Mouse (Mus musculus) gastrocnemius, adult 18-20 months (tissue): Measurements from ENCODE around the gene Idh3b. TPM values are rescaled to one million over a fixed set of nuclear protein-coding genes. Genes with fewer than 3 reads are reported as not detected.
A peak's percentile ranks its signal among the peaks of the same experiment; 100 is the strongest.

Experiments
- DNase-seq: peaks from one replicate; pipeline ENCODE4 v3.0.0; 2021; ENCODE audit warnings: low spot score
- total RNA-seq, 2 experiments: library from RNA; stranded (reverse); gene quantifications; 2 replicates each; pipeline ENCODE4 v1.2.3; 2021

Gene Idh3b
- total RNA-seq, 2 experiments from 2014 or later = 450 to 457 TPM

DNA sequence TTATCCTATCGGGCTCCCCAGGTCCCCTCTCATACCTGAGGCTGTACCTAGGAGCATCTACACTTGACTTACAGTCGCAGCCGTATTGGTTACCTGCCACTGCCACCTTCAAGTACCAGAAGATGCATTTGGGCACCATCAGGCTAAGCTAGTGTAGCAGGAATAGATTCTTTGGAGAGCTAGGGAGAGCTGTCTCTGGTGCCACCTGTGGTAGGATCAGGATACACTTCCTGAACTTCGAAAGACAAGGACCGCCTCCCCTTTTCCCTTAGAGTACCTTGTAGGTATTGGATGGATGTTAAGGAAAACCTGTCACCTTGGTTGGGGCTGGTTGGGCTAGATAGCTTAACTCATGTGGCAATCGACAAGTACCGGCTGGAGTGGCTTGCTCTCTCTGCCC, 16.3 kb downstream of the Idh3b start:
- DNase-seq = no peak

DNA sequence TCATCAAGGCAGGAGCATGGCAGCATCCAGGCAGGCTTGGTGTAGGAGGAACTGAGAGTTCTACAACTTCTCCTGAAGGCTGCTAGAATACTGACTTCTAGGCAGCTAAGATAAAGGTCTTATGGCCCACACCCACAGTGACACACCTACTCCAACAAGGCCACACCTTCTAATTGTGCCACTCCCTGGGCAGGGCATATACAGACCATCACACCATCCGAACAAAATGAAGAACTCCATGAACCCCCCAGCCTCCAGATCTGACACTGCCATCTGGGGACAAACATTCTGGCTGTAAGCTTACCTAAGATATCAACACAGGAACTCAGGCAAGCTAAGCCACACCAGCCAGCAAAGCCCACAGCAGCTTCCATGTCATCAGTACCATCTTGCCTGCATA, 18.8 kb downstream of the Idh3b start:
- no peak for DNase-seq

DNA sequence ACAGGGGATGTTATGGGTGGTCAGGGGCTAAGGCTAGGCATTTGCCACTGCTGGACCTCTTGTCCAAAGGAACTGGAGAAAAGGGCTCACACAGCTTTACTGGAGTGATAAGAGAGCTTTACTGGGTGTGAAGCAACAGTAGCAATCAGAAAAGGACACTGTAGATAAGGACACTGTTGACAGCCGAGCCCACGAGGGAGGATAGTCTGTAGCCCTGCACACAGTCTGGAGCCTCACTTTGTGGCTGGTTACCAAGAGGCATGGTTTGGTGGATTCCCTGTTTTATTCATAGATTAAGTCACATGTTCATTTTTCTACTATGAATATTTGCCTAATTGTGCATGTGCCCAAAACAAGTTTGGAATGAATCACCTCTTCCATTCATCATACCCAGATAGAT, 21.9 kb downstream of the Idh3b start:
- DNase-seq = no peak

DNA sequence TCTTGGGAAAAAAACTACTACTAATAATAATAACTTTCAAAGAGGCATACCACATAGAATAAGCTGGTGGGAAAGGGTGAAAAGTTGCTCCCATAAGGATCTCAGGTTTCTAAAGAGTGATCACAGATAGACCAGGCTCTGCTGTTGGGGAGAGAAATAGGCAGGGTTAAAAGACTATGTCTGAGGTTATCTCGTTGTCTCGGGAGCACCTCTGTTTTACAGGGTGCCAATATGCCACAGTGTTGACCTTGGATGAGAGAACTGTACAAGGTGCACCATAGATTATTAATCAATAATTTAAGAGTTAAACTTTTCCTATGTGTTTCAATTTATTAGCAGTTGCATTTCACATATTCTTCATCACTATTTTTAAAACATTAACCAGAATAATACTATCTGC, 22.4 kb downstream of the Idh3b start:
- DNase-seq = no peak

DNA sequence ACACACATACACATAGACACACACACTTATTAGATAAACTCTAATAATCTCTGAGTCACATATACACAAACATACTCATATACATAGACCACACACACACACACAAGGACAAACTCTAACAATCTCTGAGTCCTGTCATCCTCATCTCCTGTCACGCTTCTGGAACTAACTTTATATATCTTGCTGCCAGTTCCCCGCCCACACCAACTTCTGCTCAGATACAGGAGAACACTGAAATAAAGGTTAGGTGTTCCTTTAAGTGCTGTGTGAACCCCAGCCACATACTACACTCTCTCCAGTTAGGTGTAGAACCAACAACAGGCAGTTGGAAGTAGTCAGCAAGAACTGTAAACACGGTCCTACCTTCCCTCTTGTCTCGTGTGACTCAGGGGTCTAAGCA, 23.5 kb downstream of the Idh3b start:
- no peak for DNase-seq

DNA sequence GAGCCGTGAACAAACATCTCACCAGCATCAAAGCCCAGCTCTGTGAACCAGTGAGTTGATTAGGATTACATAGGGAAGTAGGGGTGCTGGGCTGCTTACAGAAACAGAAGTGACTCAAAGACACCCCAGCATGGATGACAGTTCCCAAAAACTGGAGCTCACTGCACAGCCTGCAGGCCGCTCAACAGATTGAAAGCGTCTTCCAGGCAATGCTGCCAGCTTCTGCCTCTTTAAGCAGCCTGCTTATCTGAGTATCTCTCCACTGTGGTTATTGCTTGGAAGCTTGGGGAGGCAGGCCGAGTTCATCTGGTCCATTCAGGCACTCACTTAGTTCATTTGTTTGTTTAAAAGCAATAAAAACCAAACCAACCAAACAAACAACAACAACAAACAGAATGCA, 27.6 kb downstream of the Idh3b start:
- DNase-seq = no peak

DNA sequence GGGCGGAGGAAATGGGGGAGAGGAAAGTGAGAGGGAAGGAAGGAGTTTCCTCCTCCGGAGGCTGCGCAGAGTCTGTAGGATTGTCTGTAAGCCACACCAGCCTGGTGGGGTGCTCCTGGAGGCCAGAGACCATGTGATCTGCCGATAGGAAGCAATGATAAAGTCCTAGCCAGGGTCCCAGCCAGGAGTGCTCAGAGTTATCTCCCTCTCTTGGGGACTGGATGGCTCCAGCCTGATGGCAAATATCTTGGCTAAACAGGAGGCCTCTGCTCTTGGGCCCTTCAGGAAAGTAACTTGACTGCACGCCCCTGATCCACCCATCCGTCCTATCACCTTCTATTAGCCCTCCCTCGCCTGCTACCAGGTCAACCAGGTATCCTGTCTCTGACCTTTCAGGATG, 36.1 kb downstream of the Idh3b start:
- DNase-seq = no peak

DNA sequence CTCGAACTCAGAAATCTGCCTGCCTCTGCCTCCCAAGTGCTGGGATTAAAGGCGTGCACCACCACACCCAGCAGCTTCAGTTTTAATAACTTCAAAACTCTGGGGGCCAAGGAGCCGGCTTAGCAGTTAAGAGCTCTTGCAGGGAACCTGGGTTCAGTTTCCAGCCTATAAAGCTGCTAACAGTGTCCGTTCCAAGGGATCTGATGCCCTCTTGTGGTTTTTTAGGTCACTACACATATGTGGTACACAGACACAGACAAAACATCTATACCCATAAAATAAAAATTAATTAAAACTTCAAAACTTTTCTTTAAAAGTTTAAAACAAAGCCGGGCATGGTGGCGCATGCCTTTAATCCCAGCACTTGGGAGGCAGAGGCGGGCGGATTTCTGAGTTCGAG, 37.4 kb downstream of the Idh3b start:
- DNase-seq = peak; percentile 43

Other genes with a start within 250 kb of the Idh3b start
- gene Tgm6, start 172.1 kb downstream of the Idh3b start, total RNA-seq = not detected
- 100 to 1,000 TPM; 122 to 131 TPM for gene Snrpb, start 105.1 kb downstream of the Idh3b start, total RNA-seq
- not detected for gene Tmc2, start 89.4 kb downstream of the Idh3b start, total RNA-seq
- gene Nop56, start 10.1 kb downstream of the Idh3b start, total RNA-seq = 10 to 100 TPM; 23.8 to 29.5 TPM
- under 1 TPM; 0.27 to 0.43 TPM for gene Ebf4, start 10.6 kb upstream of the Idh3b start, total RNA-seq
- 1 to 10 TPM; 2.2 to 2.4 TPM for gene Cpxm1, start 113.0 kb upstream of the Idh3b start, total RNA-seq
- not detected for gene Gm28372, start 120.7 kb upstream of the Idh3b start, total RNA-seq
- not detected for gene 1700020A23Rik, start 120.7 kb upstream of the Idh3b start, total RNA-seq
- gene Tmem239, start 121.9 kb upstream of the Idh3b start, total RNA-seq = not detected
- gene Vps16, start 139.8 kb upstream of the Idh3b start, total RNA-seq = 10 to 100 TPM; 17.6 to 19.2 TPM
- 1 to 10 TPM; 4.2 to 4.8 TPM for gene Pced1a, start 140.2 kb upstream of the Idh3b start, total RNA-seq
- gene Ptpra, start 165.7 kb upstream of the Idh3b start, total RNA-seq = 10 to 100 TPM; 14.8 to 18.9 TPM